Mouse (Mus musculus) left cerebral cortex, adult 9 months (tissue): ENCODE data around the gene Foxp2.

Experiments used
- DNase-seq, 2 experiments: peaks; one replicate each; pipeline ENCODE4 v3.0.0; 2022; ENCODE audit warnings: low spot score in 2 of 2

Gene Foxp2

DNA sequence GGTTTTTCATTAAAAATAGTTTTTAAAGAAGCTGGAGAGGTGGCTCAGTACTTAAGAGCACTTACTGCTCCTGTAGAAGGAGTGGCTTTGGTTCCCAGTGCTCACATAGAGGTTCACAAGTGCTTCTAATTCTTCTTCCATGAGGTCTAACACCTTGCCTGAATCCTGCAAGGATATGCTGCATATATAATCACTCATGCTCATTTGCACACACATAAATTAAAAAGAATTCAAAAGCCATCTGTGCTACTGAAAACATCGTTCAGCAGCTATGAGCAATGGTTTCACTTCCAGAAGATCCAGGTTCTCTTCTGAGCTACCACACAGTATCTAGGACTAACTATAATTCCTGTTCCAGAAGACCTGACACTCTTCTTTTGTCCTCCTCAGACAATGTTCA is 200.4 kb downstream of the Foxp2 start:
- DNase-seq = no peak

DNA sequence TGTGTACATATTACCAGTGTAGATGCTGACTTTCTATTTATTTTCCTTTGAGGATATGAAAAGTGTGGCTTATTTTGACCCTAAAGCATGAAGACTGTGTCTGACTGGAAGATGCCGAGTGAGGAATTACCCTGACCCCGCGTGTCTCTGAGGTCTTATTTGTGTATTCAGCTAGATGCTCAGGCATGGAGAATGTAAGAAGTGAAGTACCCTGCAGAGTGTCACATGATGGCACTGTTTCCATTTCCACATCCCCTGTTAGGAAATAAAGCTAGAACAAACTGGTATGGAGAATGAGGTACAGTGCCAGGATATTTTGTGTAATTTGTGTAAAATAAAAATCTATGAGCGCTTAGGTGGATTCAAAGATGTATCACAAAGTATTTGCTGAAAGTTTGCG is 219.8 kb downstream of the Foxp2 start:
- no peak for DNase-seq

- no peak for DNase-seq
These were observed 220.2 kb downstream of the Foxp2 start for GRCm38 (mm10) chr6:15121339-15121738.

DNA sequence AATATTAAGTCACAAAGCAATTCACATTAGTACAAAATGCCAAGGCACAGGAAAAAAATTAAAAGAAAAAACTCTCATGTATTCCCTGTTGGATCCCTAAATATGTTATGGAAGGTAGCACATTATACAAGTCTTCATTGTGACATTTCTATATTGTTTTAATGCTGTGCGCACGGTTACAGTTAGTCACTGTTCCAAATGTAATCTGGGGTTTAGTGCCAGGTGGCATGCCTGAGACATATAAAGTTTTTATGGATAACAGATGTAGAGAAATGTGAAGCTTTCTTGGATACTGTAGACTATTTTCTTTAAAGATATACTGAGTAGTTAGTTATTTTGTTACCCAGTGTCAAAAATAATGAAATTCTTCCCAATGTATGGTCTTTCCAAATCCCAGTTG is 229.0 kb downstream of the Foxp2 start:
- no peak for DNase-seq

DNA sequence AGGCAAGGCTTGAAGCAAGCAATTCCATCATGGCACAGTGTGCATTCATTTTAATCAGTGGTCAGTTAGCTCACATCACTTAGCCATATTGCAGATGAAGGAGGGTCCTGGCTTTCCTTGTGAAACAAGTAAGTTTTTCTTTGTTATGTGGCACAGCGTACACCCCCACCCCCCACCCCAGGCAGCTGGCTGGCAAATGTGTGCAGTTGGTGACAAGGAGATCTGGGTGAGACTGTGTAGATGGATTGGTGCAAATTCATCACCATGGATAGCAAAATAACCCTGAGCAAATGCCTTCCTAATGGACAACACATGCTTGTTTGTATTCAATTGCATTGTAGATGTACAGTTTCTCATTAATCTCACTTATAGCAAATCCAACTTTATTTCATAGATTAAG is 240.9 kb downstream of the Foxp2 start:
- DNase-seq = no peak

DNA sequence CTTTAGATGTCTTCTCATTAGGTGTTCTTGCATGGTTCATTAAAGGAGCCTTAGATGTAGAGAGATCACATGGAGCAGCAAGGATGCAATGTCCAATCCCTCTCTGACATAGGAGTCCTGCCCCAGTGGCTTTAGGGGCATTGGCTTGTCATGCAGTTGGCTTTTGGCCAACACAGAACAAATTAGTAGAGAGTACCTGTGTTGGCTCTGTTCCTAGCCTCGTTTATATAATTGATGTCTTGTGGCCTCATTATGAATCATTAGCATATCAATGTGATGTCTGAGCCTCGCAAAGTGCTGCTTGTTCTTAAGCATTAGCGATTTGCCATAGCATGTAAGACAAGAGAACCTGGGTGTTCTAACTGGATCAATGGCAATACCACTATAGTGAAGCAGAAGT is 250.5 kb downstream of the Foxp2 start:
- DNase-seq = no peak

DNA sequence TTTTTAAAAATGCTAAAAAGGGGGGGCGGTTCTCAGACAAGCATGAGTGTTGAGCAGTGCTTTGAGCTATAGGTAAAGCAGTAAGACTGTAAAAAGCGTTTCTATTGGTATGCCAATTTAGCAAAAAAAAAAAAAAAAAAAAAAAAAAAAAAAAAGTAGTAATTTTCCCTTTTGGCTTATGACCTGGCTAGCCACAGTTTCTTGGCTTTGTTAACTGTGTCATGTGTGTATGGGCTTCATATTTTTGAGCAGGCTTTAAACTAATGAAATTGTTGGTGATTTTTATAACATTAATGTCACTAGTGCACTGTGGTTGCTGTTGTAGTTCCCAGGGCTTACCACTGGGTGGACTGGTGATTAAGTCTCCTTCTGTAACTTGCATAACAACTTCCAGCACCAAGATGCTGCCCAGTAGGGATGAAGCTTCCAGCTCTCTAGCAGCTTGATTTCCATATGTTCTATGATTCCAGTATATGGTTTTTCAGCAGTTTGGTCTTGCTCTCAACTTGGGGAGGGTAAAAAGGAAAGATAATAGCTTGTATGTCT is 262.4 kb downstream of the Foxp2 start:
- DNase-seq = no peak

DNA sequence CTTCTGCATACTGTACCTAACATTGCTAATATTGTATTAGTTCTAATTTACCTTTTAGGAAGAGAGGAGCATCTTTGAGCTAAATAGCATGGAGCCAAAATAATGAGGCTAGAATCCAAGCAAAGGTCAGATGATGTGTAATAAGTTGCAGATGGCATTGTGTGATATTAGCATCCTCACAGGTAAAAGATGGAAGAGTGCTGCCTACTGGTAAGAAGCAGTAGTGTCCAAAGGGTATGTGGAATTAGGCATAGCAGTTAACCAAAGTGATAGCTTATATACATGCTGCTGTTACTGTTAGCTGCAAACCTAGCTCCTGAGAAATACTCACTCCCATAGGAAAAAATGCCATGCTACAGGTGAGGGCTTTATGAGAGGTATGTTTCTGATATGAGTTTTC is 275.6 kb downstream of the Foxp2 start:
- DNase-seq = no peak

- no peak for DNase-seq
These were observed 291.7 kb downstream of the Foxp2 start for GRCm38 (mm10) chr6:15192877-15193276.

- DNase-seq = no peak
These were observed 341.2 kb downstream of the Foxp2 start for GRCm38 (mm10) chr6:15242176-15242942.

DNA sequence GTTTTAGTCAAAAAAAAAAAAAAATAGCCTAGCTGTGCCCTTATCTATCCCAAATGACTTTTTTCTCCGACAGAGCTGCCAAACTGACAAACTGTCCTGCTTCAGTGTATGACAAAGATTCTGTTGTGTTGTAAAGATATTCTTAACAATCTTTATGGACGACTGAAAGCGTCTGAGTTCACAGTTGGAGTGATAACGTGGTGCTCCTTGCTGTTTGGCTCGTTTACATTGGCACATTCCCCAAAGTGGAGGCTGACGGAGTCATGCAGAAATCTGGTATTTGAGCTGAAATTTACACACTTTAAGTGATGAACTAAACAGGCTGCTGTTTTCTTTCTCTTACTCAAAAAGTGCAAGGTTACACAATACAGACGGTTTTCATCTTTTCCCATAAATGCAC is 356.2 kb downstream of the Foxp2 start:
- peak in 1 of 2 experiments; percentile 6 for DNase-seq

DNA sequence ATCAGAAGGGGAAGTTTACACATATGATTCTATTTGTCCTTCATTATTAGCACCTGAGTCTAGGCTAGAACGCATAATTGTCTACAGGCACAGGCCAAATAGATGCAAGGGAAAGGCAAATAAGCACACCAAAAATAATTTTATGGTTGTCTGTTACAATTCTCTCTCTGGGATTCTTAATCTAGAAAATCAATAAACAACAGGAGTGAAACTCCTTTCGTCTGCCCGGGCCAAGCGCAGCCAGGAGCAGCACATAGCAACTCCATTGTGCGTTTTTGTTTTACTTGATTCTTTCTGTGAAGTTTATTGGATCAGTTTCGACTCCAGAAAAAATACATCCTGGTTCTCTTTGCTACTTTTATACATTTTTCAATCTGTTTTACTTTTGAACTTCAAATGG is 356.7 kb downstream of the Foxp2 start:
- no peak for DNase-seq

DNA sequence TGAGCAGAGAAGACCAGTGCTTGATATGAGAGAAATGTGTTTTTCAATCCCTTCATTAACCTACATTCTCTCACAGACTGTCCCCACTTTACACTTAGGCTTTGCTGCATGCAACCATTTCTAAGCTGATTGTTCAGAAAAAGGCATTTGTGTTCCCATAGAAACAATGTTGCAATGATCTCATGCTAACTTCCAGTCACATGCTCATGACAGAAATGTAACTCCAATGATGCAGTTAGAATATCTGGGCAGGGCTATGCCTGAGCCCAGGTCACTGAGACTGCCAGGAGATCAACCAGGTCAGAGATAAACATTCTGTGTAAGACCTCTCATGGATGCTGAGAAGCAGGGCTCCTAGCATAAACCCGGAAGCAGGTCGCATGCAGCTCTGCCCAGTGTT is 367.0 kb downstream of the Foxp2 start:
- no peak for DNase-seq

DNA sequence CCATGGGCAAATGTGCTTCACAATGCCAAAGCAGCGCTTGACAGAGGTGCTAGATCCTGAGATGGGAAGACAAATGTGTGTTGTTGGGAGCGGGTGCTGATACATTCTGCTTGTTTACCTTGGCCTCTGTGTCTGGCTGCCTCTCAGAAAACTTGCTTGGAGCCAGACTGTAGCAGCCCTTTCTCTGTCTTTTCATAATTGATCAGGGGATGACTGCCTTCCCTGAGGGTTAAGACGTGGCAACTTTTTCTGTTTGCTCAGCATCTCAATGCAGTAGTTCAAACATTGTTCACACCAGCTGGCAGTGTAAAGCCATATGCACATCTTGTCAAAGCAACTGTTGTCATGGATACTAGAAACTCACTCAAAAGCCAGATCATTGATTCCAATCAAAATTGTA is 384.1 kb downstream of the Foxp2 start:
- no peak for DNase-seq

DNA sequence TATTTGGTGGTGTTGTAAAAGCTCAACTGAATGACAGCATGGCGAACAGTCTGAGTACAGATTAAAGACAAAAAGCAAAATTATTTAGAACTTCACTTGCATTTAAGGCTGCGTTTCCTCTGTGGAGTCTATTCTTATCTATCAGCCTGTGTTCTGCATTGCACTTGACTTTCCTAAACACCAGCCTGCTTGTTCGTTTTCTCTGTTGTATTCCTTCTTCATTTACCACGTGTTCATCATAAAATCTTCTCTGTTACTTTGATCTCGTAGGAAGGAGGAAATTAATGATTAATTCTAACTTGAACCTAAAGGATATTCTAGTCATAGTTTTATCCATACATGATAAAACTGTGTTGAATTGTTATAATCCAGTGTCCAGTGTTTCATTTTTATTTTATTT is 392.9 kb downstream of the Foxp2 start:
- DNase-seq = no peak

GRCm38 (mm10) chr6:15299279-15299678 is 398.1 kb downstream of the Foxp2 start:
- DNase-seq = no peak

DNA sequence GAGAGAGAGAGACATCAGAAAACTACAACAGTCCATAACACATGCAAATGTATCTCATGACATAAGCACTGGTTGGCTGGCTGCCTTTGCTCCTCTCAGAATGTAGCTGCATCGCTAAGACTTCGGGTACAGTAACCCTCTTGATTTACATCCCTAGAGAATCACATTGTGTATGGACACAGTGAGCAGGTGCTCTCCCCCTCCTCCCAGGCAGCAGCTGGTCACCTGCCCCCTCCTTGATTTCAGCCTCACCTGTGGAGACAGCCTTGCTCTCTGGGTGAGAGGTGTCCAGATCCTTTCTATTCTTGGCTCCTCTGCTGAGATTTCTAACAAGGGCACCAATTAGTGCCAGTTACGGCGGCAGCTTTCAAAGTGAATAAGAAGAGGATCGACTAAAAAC is 409.5 kb downstream of the Foxp2 start:
- no peak for DNase-seq

GRCm38 (mm10) chr6:15316948-15317347 is 415.8 kb downstream of the Foxp2 start:
- no peak for DNase-seq

- peak in 1 of 2 experiments; percentile 5 for DNase-seq
These were observed 417.2 kb downstream of the Foxp2 start for GRCm38 (mm10) chr6:15318343-15318742.

- DNase-seq = no peak
These were observed 420.4 kb downstream of the Foxp2 start for GRCm38 (mm10) chr6:15321551-15321974.

- DNase-seq = no peak
These were observed 421.9 kb downstream of the Foxp2 start for GRCm38 (mm10) chr6:15323099-15323498.

DNA sequence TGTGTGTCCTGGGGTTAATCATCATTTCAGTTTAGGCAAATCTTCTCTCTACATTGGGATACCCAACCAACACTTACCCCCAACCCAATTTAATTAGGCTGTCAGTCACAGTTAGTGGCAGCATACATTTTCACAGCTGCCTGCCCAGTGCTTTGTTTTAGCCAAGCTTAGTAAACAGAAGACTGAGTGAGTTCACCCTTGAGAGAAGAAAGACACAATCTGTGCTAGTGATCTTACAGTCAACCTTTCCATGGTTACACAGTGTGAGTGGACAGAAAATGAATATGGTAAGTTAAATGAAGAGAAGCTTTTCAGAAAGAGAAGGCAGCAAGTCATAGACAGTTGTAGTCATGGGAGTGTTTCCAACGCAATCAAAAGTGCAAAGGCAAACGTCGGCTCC is 446.6 kb downstream of the Foxp2 start:
- no peak for DNase-seq

DNA sequence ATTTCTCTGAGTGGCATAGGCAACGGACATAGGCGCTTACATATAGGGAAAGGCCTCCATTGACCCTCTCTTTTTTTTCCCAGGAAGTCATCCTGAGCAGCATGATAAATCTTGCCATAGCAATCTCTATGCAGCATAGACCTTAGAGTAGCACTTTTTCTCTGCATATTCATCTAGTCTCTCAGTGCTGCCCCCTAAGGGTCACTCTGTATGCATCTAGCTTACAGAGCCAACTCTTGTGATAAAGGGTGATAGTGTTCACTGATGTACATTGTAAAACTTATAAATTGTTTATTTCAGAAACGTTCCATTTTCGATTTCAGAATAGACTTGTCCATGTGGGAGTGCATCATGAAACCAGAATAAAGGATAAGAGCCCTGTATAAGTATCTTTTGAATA is 454.7 kb downstream of the Foxp2 start:
- DNase-seq = no peak

DNA sequence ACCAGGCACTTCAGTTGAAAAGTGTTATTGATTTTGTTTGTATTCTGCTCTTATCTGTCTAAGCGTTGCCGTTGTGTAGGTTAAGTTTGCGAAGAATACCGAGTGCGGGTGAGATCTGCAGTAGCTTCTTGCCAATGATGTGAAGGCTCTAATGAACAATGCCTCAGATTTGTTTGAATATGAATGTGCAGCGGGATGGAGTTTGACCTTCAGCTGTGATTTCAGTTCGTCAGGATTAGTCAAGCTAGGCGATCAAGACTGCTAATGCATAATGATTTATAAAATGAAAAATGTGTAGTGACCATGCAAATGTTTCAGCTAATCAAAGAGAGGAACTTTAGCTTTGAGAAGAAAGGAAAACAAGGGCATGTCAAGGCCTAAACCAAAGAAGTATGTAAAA is 469.1 kb downstream of the Foxp2 start:
- DNase-seq = no peak
